Mouse (Mus musculus): ENCODE measurements around the gene Clybl.
A peak's percentile ranks its signal among the peaks of the same experiment; 100 is the strongest.

The Clybl gene

DNA sequence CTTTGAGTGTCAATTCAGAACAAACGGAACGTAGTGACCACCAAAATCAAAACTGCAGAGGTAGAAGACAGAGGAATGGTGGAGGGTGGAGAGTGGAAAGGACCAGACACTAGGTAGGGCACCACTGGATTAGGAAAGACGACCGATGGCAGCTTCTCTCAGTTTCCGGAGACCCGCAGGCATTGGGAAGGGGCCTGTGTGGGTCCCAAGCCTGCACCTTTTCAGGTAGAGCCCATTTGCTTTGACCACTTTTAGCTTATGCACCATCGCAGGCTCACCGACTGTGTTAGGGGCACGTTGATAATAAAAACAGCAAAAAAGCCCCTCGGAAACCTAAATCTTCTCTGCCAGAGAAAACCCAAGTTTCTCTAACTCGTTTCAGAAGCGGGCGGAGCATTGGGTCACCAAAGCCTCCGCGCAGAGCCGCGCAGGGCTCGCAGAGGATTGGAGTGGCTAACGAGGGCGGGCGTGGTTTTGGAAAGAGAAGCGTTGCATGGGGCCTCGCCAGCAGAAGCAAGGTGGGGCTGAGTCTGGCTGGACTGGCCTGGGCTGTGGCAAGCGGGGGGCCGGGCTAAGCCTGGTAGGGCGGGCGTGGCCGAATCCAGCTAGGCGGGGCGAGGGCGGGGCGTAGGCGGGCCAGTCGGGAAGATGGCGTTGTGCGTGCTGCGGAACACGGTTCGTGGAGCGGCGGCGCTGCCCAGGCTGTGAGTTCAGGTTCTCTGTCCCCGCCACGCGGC is at the start of gene Clybl:
Clybl (plus strand) TSS at position 627 of the 737 bp plus-strand sequence.
- peak; percentile 88 to 92 for DNase-seq

DNA sequence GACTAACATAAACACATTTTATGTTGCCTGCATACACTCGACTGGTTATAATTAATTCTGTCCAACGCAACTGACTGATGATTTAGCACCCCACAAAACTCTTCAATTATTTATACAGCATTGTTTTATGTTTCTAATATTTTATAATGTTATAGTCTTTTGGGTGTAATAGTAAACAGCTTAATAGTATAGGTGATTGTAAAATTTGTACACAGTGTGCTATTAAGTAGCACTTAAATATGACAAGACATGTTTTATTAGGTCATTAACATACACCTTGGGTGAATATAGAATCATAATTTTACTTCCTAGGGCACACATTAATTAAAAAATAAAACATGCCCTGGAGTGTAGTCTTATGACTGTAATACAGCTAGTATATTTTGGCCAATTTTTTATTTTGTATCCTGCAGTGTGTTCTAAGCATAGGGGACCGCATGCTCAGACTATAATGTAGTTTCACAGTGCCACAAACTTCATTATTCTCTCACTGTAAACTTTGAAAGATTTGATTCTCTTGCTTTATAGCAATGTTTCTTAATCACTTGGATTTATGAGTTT is 45.1 kb upstream of the Clybl start:
- no peak for DNase-seq

DNA sequence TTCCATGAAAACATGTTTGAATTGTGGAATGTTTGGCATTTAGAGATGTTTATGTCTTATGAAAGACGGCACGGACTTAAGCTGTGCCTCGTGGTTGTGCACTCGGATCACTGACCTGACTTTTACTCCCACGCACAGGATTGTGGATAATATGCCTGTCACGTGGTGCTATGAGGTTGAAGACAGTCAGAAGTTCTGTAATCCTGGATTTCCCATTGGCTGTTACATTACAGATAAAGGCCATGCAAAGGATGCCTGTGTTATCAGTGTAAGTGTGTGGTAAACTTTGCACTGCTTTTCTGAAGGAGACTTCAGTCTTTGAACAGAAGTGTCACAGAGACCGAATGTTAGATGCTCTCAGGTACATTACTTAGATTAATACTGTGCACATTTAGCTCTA is 44.3 kb upstream of the Clybl start:
- DNase-seq, result no peak

DNA sequence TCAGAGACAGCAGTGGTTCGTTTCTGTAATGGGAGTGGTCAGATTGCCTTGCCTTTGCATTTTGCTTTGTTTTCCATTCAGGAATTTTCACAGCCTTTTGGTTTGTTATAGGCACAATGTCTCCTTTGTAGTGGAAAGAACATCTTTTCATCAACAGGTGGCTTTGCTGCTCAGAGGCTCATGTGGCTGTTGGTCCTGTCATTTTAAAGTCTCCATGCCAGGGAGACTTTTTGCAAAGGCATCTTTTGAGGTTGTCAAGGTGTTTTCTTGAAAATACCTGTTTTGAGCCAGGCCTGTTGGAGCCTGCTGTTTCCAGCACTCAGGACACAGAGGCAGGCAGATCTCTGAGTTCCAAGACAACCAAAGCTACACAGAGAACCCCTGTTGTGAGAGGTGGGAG is 41.4 kb upstream of the Clybl start:
- DNase-seq, result no peak

DNA sequence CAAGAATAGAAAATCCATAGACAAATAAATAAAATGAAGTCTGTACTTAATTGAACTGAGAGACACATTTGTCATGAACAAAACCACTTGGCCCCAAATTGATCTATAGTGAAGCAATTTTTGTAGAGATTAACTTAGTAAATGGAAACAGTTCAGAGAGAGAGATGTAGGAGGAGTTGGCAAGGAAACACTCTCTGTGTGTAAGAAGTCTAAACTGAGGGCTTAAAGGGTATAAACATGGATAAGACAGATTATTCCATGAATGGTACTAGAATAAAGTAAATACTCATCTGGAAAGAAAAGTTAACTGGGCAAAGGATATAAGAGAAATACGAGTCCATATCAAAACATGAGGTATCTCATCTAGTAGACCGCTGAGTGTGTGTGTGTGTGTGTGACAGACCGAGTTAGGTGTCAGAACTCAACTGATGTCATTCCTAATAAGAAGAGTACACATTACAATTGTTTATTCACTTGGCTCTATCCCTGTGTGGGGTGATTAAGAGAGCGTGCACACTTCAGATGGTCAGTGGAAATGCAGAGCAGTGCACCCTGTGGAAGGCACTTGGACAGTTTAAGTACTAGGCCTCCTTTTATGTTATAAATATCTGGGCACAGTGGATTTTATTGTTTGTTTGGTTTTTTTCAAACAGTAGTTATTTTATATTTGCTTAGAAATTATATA is 37.8 kb upstream of the Clybl start:
- DNase-seq, result no peak

DNA sequence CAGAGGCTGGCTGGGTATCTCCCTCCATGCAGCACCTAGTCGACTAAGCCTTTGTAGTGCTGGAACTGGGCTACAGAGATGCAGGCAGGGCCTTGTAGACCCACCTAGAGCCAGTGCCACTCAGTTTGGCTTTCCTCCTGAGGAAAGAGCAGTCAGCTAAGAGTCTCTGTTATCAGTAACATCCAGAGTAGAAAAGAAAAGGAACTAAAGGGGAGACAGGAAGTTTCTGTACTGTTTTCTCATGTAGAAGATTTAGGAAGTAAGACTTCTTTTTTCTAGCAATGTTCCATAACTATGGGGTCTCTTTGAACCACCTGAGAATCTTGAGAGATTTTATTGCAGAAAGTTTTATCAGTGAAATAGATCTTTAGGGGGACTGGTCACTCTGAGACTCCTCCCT is 36.1 kb upstream of the Clybl start:
- no peak for DNase-seq

DNA sequence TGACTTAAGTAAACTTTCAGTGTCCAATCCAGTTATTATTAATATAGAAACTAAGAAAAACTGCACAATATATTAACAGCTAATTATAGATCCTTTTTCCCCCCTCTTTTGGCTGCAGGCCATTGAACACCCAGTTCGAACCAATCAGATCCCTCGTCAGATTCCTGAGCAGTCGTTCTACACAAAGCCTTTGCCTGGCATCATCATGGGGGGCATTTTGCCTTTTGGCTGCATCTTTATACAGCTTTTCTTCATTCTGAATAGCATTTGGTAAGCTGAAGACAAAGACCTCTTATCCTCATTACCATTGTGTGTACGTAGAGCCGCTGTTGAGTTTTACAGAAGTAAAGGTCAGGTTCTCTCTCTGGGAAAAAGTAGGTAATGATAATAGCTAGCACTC is 30.9 kb upstream of the Clybl start:
- DNase-seq, result no peak

DNA sequence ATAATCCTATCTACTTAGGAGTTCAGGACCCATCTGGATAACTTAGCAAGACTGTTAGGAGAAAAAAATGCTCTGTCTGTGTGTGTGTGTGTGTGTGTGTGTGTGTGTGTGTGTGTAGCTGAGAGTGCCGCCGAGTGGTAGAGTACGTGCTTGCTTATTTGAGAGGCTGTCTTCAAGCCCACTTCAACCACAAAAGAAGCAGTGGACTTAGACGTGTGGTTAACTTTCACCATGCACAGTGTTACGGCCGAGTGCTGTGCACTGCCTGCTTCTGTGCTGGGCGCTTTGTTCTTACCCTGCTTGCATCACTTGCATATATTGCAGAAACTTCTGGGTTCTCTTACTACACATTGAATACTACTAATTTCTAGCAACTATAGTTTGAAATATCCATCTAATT is 23.8 kb upstream of the Clybl start:
- DNase-seq, result no peak

DNA sequence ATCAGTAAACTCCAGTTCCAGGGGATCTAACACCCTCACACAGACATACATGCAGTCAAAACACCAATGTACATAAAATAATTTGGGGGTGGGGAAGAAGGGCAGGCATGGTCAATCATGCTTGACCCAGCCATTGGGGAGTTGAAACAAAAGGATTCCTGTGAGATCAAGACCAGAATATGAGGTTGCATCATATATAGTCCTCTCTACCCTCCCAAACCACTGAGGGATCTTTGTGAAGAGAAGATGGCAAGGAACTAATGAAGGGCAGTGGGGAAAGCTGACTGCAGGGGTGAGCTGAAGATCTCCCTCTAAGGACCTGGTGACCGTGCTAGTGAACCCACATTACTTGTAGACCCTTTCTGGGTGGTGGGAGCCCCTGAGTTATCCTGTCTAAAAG is 20.6 kb upstream of the Clybl start:
- DNase-seq, result no peak

DNA sequence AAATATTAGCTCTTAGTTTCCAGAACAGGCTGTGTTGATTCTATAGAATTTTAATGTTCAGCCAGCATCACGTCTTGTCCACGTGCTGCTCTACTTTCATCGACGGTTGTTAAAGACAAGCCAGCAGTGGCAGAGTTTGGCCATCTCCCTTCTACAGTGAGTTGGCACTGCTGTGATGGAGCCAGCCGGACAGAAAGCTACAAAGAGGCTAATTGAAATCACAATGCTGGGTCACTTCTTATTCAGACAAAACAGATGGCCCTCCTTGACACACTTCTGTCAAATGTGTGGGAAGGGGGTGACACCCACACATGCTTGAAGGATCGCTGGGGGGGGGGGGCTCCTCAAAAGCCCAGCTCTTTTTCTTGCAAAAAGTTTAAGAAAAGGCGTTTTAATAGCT is 12.6 kb upstream of the Clybl start:
- no peak for DNase-seq

DNA sequence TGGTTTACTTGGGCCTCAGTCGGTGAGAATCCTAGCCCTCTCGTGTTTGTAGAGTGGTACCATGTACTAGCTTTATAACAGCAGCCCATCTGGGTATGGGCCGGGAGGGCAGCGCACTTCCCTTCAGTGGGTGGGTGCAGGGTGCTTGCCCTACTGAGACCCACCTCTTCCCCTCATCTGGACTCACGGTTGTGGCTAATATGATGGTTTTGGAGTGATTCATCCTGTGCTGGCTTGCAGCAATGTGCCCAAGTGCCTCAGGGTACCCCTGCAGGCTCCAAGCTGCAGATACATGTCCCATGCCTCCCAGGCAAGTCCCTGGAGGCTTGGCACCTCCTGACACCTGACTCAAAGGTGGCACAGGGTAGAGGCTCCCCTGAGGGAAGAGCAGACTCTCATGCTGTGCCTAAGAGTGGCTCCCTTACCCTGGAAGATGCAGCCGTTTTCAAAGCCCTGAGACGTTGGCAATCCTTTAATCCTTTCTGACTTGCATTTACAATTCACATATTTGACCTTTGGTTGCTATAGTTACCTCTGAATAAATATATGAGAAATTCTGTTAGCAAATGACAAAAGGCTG is 11.2 kb upstream of the Clybl start:
- DNase-seq, result no peak

DNA sequence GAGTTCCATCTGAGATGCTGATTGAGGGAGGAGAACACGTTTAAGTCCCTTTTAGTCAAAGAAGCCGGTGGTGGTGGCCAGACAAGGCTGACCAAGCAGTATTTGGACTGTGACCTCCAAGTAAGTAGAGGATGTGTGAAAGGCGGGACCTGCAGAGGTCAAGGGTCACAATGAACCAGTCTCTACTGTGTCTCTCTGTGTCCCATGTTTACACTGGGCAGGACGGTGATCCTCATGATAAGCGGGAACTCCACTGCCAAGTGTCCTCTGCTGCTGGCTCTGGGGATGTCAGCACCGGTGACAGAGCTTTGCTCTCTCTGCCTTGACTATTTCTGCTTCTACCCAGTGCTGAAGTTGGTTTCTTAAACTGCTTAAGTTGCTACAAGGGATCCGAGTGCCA is 10.5 kb upstream of the Clybl start:
- no peak for DNase-seq

DNA sequence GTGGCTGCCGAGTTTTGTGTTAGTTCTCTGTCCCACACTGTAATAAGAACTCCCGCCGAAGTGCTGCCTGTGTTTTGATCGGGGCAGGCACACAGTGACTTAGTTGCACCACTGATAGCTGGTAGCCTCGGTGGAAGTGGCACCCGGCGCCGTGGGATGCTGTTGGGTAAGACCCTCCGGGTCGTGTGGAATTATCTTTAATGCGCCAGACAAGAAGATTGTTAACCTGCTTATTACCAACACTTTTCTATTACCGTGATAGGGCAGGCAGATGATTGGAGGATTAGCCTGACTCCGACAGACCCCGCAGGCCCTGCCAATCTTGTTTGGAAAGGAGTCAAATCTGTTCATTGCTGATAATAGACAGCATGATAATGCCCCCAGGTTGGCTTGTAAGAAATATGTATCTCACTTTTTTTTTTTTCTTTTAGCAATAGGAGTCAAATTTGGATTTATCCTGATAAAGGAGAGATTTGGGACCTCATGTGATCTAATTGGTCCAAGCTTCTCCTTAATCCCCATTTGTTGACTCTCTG is 5.2 kb upstream of the Clybl start:
- no peak for DNase-seq

DNA sequence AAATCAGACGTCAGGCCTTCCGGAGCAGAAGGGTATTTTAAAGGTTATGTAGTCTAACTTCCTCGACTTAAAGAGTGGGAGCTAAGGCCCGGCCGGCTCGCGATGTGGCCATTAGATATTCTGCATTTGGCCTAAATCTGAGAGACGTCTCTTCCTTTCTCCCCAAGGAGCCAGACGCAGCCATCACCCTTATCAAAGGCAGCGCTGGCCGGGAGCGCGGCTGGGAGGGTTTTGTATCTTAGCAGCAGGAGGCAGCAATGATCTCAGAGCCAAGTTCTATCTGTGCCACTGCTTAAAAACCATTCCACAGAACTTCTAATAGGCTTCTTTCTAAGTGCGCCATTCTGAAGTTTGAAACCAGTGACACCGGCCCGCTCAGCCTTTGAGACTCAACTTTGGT is 2.2 kb upstream of the Clybl start:
- no peak for DNase-seq

DNA sequence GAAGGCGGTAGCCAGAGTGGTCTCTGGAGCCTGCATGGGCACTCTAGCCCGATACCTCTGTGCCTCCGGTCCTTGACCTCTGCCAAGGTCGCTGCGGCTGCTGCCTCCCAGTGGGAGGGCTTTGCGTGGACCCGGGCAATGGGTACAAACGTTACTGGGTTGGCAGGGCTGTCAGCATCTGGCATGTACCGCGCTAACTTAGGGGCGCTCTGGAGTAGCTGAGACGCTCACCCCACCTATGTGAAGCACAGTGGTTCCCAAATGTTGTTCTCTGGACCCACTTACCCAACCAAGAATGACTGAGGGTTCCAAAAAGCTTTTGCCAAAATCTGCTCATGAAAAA is 282 bp downstream of the Clybl start:
- DNase-seq, result no peak

DNA sequence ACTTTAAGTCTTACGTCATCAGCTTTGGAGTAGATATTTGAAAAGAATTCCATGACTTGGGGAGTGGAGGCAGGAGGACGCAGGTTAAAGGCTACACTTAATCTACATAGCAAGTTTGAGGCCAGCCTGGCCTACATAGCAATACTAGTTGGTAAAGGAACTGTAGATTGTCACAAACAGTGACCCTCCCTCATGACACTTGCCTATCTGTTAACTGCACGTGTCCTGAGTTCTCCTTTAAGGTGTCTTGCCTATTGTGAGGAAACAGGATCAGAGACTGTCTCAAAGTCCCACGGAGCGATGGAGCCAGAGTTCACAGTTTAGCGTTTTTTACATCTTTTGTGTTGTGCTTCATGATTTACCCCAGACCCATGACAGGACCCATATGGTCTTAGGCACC is 716 bp downstream of the Clybl start:
- no peak for DNase-seq

DNA sequence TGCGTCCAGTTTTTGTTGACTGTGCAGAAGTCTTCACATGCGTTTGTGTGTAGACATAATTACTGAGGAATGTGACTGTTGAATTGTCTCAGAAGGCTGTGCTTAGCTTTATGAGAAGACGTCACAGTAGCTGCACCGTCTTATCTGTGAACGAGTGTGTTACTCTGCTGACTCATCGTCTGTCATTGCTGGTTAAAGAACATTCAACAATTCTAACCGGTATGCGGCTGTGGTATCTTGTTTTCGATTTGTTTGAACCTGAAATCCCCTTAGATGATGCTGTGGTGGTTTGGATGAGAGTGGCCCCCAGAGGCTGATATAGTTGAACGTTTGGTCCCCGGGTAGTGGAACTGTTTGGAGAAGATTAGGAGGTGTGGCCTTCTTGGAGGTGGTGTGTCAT is 2.5 kb downstream of the Clybl start:
- DNase-seq, result no peak

DNA sequence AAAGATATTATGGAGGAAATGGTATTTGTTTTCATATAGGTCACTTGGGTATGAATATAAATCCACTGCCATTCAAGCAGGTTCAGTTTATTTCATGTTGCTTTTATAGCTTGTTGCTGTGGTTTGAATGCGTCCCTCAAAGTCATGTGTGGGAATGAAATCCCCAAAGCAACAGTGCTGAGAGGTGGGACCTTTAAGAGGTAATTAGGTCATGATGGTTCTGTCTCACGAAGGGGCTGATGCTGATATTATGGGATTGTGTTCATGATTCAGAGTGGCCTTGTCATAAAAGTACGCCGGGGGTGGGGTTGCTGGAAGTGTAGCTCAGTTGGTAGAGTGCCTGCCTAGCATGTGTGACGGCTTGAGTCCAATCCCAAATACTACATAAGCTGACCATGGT is 6.7 kb downstream of the Clybl start:
- DNase-seq, result no peak

DNA sequence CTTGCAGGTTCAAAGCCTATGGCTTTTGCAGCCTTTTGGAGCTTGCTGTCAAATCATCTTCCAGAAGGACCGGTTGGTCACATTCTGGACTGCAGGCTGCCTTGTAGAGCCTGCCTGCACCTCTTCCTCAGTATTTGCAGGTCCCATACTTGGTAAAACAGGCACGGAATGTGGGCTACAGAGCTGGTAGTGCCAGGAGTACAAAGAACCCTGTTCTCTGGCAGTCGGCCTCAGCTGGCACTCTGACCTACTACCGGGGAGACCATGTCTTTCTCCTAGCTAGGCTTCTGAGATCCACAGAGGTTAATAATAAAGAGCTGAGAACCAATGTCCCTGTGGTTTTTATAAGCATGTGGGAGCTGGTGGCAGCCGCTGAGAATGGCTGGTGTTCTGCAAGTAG is 8.4 kb downstream of the Clybl start:
- no peak for DNase-seq

DNA sequence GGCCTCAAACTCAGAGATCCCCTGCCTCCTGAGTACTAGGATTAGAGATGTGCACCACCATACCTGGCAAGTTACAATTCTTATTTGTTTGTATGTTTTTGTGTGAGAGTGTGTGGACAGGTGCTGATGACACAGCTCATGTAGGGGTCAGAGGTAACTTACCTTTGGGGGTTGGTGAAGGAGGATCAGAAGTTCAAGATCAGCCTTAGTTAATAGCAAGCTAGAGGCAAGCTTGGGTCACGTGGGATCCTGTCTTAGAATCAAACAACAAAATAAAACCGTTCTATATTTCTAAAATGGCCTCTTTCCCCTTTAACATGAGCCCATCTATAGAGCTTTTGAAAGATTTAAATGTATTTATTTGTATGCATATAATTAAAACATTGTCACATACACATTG is 9.0 kb downstream of the Clybl start:
- DNase-seq, result no peak

DNA sequence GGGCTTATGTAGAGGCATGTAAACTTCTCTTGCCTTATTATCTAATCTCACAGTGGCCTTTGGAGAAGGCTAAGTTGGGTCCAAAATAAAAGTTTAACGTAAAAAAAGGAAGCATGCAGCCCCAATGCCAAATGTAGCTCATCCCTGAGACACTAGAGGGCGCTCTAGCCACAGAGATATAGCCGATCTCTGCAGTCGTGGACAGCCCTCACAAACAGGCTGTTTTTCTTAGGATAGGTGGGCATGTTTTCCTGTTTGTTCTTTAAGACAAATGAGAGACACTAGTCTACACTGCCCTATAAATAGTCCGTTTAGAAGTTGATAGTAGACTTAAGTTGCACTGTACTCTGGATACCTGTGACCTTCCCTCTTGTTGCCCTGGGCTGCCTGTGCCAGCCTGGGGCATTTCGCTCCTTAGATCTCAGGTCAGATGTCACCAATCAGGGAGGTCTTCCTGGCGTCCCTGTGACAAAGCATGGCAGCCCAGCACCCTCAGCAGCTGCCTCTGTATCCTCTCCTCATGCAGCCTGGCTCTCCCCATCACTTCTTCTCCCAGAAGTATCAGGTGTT is 9.5 kb downstream of the Clybl start:
- DNase-seq, result peak; percentile 50 to 53

DNA sequence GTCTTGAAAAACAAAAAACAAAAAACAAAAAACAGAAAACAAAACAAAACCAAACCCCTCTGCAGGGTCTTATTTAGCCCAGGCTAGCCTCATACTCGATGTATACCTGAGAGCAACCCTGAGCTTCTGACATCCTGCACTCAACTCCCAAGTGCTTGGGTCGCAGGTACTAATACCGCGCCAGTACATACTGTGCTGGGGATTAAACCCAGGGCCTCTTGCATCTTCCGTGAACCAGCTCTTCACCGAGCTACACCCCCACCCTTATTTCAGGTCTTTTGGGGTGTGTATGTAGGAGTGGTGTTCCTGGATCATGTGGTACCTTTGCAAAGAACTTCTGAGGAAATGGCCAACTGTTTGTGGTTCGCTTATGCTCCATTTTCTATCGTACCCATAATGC is 13.1 kb downstream of the Clybl start:
- DNase-seq, result no peak

DNA sequence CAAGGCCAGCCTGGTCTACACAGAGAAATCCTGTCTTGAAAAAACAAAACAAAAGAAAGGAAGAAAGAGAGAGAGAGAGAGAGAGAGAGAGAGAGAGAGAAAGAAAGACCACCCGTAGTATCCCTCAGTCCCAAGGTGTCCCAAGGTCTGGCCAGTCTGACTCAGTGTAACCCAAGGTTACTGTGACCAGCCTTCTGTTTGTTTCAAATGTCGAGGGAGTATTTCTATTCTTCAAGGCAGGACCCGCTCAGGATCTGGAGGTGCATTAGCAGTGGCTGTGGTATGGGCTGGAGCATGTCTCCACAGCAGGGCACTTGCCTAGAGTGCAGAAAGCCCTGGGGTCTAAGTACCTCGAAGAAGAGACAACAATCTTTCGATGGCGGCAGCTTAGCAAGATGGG is 15.3 kb downstream of the Clybl start:
- no peak for DNase-seq
